Mouse (Mus musculus): ENCODE results near the gene Asb16. TPM values are rescaled to one million over a fixed set of nuclear protein-coding genes. Genes with fewer than 3 reads are reported as not detected.

Gene Asb16
- polyA plus RNA-seq, 1 experiment from 2014 or later = 0.22 TPM

Small RNA genes lying within 50 kb of the gene (microRNA-seq; reads per million reads assigned to microRNA genes)
- gene Mir8101 = not detected

Other genes with a start within 250 kb of the Asb16 start
- 10.0 and 10.2 TPM in 2 replicates for gene Mpp3, start 240.3 kb upstream of the Asb16 start, polyA plus RNA-seq (2015; fragmentation: Nextera tagmentation; extraction: Ambion mirVana)
- 0.49 and 0.78 TPM in 2 replicates for gene Cd300lg, start 227.2 kb upstream of the Asb16 start, polyA plus RNA-seq (2015; fragmentation: Nextera tagmentation; extraction: Ambion mirVana)
- gene Mpp2, start 180.2 kb upstream of the Asb16 start, polyA plus RNA-seq (2015; fragmentation: Nextera tagmentation; extraction: Ambion mirVana) = 13.4 and 13.5 TPM in 2 replicates
- gene Ppy, start 167.4 kb upstream of the Asb16 start, polyA plus RNA-seq (2015; fragmentation: Nextera tagmentation; extraction: Ambion mirVana) = not detected in 2 replicates
- not detected in 2 replicates for gene Pyy, start 160.9 kb upstream of the Asb16 start, polyA plus RNA-seq (2015; fragmentation: Nextera tagmentation; extraction: Ambion mirVana)
- gene Nags, start 123.2 kb upstream of the Asb16 start, polyA plus RNA-seq (2015; fragmentation: Nextera tagmentation; extraction: Ambion mirVana) = 0.14 TPM in 1 of 2 replicates, not detected in the other
- 44.7 and 46.1 TPM in 2 replicates for gene Tmem101, start 112.3 kb upstream of the Asb16 start, polyA plus RNA-seq (2015; fragmentation: Nextera tagmentation; extraction: Ambion mirVana)
- 134 and 145 TPM in 2 replicates for gene Lsm12, start 83.4 kb upstream of the Asb16 start, polyA plus RNA-seq (2015; fragmentation: Nextera tagmentation; extraction: Ambion mirVana)
- gene G6pc3, start 79.1 kb upstream of the Asb16 start, polyA plus RNA-seq (2015; fragmentation: Nextera tagmentation; extraction: Ambion mirVana) = 35.6 and 36.1 TPM in 2 replicates
- gene Hdac5, start 38.6 kb upstream of the Asb16 start, polyA plus RNA-seq (2015; fragmentation: Nextera tagmentation; extraction: Ambion mirVana) = 61.9 and 68.6 TPM in 2 replicates
- 15.8 and 16.1 TPM in 2 replicates for gene BC030867, start 19.9 kb upstream of the Asb16 start, polyA plus RNA-seq (2015; fragmentation: Nextera tagmentation; extraction: Ambion mirVana)
- gene Tmub2, start 16.2 kb downstream of the Asb16 start, polyA plus RNA-seq (2015; fragmentation: Nextera tagmentation; extraction: Ambion mirVana) = 52.8 and 57.3 TPM in 2 replicates
- 20.7 and 21.4 TPM in 2 replicates for gene Atxn7l3, start 27.9 kb downstream of the Asb16 start, polyA plus RNA-seq (2015; fragmentation: Nextera tagmentation; extraction: Ambion mirVana)
- gene Ubtf, start 51.0 kb downstream of the Asb16 start, polyA plus RNA-seq (2015; fragmentation: Nextera tagmentation; extraction: Ambion mirVana) = 83.9 and 85.9 TPM in 2 replicates
- gene Slc4a1, start 97.5 kb downstream of the Asb16 start, polyA plus RNA-seq (2015; fragmentation: Nextera tagmentation; extraction: Ambion mirVana) = 7.2 and 11.7 TPM in 2 replicates
- gene Rundc3a, start 124.7 kb downstream of the Asb16 start, polyA plus RNA-seq (2015; fragmentation: Nextera tagmentation; extraction: Ambion mirVana) = 1.3 and 1.4 TPM in 2 replicates
- gene Slc25a39, start 139.2 kb downstream of the Asb16 start, polyA plus RNA-seq (2015; fragmentation: Nextera tagmentation; extraction: Ambion mirVana) = 173 and 180 TPM in 2 replicates
- gene Grn, start 161.6 kb downstream of the Asb16 start, polyA plus RNA-seq (2015; fragmentation: Nextera tagmentation; extraction: Ambion mirVana) = 141 and 149 TPM in 2 replicates
- gene Fam171a2, start 178.9 kb downstream of the Asb16 start, polyA plus RNA-seq (2015; fragmentation: Nextera tagmentation; extraction: Ambion mirVana) = 4.4 and 4.8 TPM in 2 replicates
- gene Itga2b, start 201.4 kb downstream of the Asb16 start, polyA plus RNA-seq (2015; fragmentation: Nextera tagmentation; extraction: Ambion mirVana) = 4.4 and 6.1 TPM in 2 replicates